Mouse (Mus musculus) midbrain, embryonic 13.5 days (tissue): ENCODE data around the gene Fndc11. TPM values are rescaled to one million over a fixed set of nuclear protein-coding genes. Genes with fewer than 3 reads are reported as not detected.

ENCODE experiments used
- ATAC-seq: fragments of 200-750 bp; cut with Nextera tagmentation; 2 replicates; pipeline ENCODE4 v1.8.0; 2017; ENCODE audit warnings: mild to moderate bottlenecking, moderate TSS enrichment, moderate library complexity
- H3K27ac ChIP-seq: fragments of 300-500 bp; sonication (generic); 2 replicates; pipeline ENCODE4 v1.5.1; 2015; ENCODE audit warnings: inconsistent platforms, mild to moderate bottlenecking, moderate library complexity
- H3K27me3 ChIP-seq: fragments of 300-500 bp; sonication (generic); 2 replicates; pipeline ENCODE4 v1.6.1; 2015; ENCODE audit warnings: mild to moderate bottlenecking, inconsistent platforms
- H3K36me3 ChIP-seq: fragments of 300-500 bp; sonication (generic); 2 replicates; pipeline ENCODE4 v1.6.1; 2015; ENCODE audit warnings: mild to moderate bottlenecking, inconsistent platforms
- H3K4me1 ChIP-seq: fragments of 300-500 bp; sonication (generic); replicated peaks from 2 replicates; pipeline ENCODE4 v1.6.1; 2015; ENCODE audit warnings: inconsistent platforms
- H3K4me2 ChIP-seq: fragments of 300-500 bp; sonication (generic); replicated peaks from 2 replicates; pipeline ENCODE4 v1.6.1; 2015; ENCODE audit warnings: moderate library complexity, mild to moderate bottlenecking, inconsistent platforms
- H3K4me3 ChIP-seq: fragments of 300-500 bp; sonication (generic); replicated peaks from 2 replicates; pipeline ENCODE4 v1.5.1; 2015; ENCODE audit warnings: mild to moderate bottlenecking, inconsistent platforms
- H3K9ac ChIP-seq: fragments of 300-500 bp; sonication (generic); replicated peaks from 2 replicates; pipeline ENCODE4 v1.6.1; 2015; ENCODE audit warnings: mild to moderate bottlenecking, inconsistent platforms
- H3K9me3 ChIP-seq: fragments of 300-500 bp; sonication (generic); 2 replicates; pipeline ENCODE4 v1.6.1; 2016; ENCODE audit warnings: mild to moderate bottlenecking, inconsistent platforms
- WGBS: fragments of 180-500 bp; shearing (Covaris S2); methylation state at CpG from one replicate; pipeline ENCODE4 v1.1.7; 2015; 5-methylcytosine and 5-hydroxymethylcytosine counted together
- polyA plus RNA-seq: library from polyadenylated mRNA; unstranded; fragments of >200 nt; fragmentation: Nextera tagmentation; extraction: Ambion mirVana; gene quantifications from 2 replicates; pipeline ENCODE4 v1.2.1, GENCODE M21; 2015

The Fndc11 gene
- polyA plus RNA-seq, 1 experiment from 2014 or later, result 0.13 TPM

- ATAC-seq, result no peak
- Histone ChIP-seq H3K9me3 (no peaks in the 10 kb centered on the region), H3K4me1 (no peaks in the 10 kb centered on the region), H3K9ac (no peak overlapping the region), H3K4me2 (no peak overlapping the region), H3K27me3 (no peaks in the 10 kb centered on the region; the same call in 1 of the 2 replicates), H3K36me3 (no peaks in the 10 kb centered on the region), H3K27ac (no peak overlapping the region), H3K4me3 (no peak overlapping the region)
- 96% methylated on average over 4 of the region's 4 CpGs for WGBS
These were observed 23.0 kb upstream of the Fndc11 start for GRCm38 (mm10) chr2:181196628-181197300.

GRCm38 (mm10) chr2:181201606-181202005 lies 18.2 kb upstream of the Fndc11 start:
- no peaks in the 10 kb centered on the region for H3K4me1 ChIP-seq
- H3K9me3 ChIP-seq, result no peaks in the 10 kb centered on the region
- no peak for ATAC-seq
- no peak overlapping the region for H3K4me2 ChIP-seq
- WGBS, result 80% methylated on average over 3 of the region's 3 CpGs
- no peak overlapping the region for H3K9ac ChIP-seq
- H3K4me3 ChIP-seq, result no peak overlapping the region
- H3K27ac ChIP-seq, result no peak overlapping the region
- H3K27me3 ChIP-seq, result peaks cover 3% of the 10 kb centered on the region; the same call in 1 of the 2 replicates
- H3K36me3 ChIP-seq, result no peaks in the 10 kb centered on the region

GRCm38 (mm10) chr2:181202422-181202821 lies 17.4 kb upstream of the Fndc11 start, which contains the start of gene Ptk6:
Ptk6 (minus strand) TSS chr2:181202789.
- H3K4me1 ChIP-seq, result no peaks in the 10 kb centered on the region
- no peak within 1 kb of the TSS for H3K9ac ChIP-seq
- 91% methylated on average over 3 of the region's 3 CpGs for WGBS

GRCm38 (mm10) chr2:181202886-181203285 lies 16.9 kb upstream of the Fndc11 start:
- Histone ChIP-seq H3K27ac (no peak overlapping the region), H3K4me3 (no peak overlapping the region), H3K9ac (no peak overlapping the region), H3K27me3 (0 out of 2 replicates have a peak, but pooled peaks cover 3% of the 10 kb centered on the region), H3K4me2 (no peak overlapping the region), H3K4me1 (no peaks in the 10 kb centered on the region), H3K36me3 (no peaks in the 10 kb centered on the region), H3K9me3 (no peaks in the 10 kb centered on the region)
- no peak for ATAC-seq
- 83% methylated on average over 6 of the region's 6 CpGs for WGBS

More at GRCm38 (mm10) chr2:181202422-181202821, 17.4 kb upstream of the Fndc11 start, which contains the start of gene Ptk6:
- Histone ChIP-seq H3K4me2 (no peak within 1 kb of the TSS), H3K36me3 (no peaks in the 10 kb centered on the region), H3K4me3 (no peak within 1 kb of the TSS), H3K9me3 (no peaks in the 10 kb centered on the region), H3K27me3 (0 out of 2 replicates have a peak, but pooled peaks cover 3% of the 10 kb centered on the region), H3K27ac (no peak within 1 kb of the TSS)
- ATAC-seq, result no peak

GRCm38 (mm10) chr2:181205678-181206077 lies 14.1 kb upstream of the Fndc11 start:
- peaks cover 11% of the 10 kb centered on the region for H3K27me3 ChIP-seq
- no peak overlapping the region for H3K4me3 ChIP-seq
- H3K4me2 ChIP-seq, result no peak overlapping the region
- H3K9me3 ChIP-seq, result no peaks in the 10 kb centered on the region
- no peaks in the 10 kb centered on the region for H3K36me3 ChIP-seq
- no peak overlapping the region for H3K27ac ChIP-seq
- H3K4me1 ChIP-seq, result no peaks in the 10 kb centered on the region
- no peak for ATAC-seq
- 89% methylated on average over 5 of the region's 5 CpGs for WGBS
- H3K9ac ChIP-seq, result no peak overlapping the region

GRCm38 (mm10) chr2:181206118-181206517 lies 13.7 kb upstream of the Fndc11 start:
- H3K9me3 ChIP-seq, result no peaks in the 10 kb centered on the region
- no peaks in the 10 kb centered on the region for H3K36me3 ChIP-seq
- 75% methylated on average over 9 of the region's 9 CpGs for WGBS
- H3K4me1 ChIP-seq, result no peaks in the 10 kb centered on the region
- peaks cover 15% of the 10 kb centered on the region for H3K27me3 ChIP-seq
- no peak overlapping the region for H3K4me3 ChIP-seq
- no peak overlapping the region for H3K27ac ChIP-seq
- no peak for ATAC-seq
- no peak overlapping the region for H3K4me2 ChIP-seq
- no peak overlapping the region for H3K9ac ChIP-seq

GRCm38 (mm10) chr2:181212389-181213020 lies 7.3 kb upstream of the Fndc11 start:
- H3K36me3 ChIP-seq, result no peaks in the 10 kb centered on the region
- peaks cover 53% of the 10 kb centered on the region for H3K27me3 ChIP-seq
- H3K4me2 ChIP-seq, result peak overlapping the region; percentile 47
- H3K9ac ChIP-seq, result no peak overlapping the region; the same call in 1 of the 2 replicates
- 3% methylated on average over 34 of the region's 34 CpGs for WGBS
- no peak overlapping the region for H3K27ac ChIP-seq
- no peak for ATAC-seq
- peak overlapping the region; percentile 30 for H3K4me3 ChIP-seq
- H3K9me3 ChIP-seq, result no peaks in the 10 kb centered on the region
- H3K4me1 ChIP-seq, result peaks cover 12% of the 10 kb centered on the region

GRCm38 (mm10) chr2:181213021-181213445 lies 6.8 kb upstream of the Fndc11 start, which contains the start of gene Srms:
Srms (minus strand) TSS chr2:181213185.
- H3K27ac ChIP-seq, result no peak within 1 kb of the TSS
- no peak for ATAC-seq
- no peaks in the 10 kb centered on the region for H3K36me3 ChIP-seq
- H3K4me1 ChIP-seq, result peaks cover 12% of the 10 kb centered on the region
- WGBS, result under 1% methylated on average over 17 of the region's 17 CpGs
- peak within 1 kb of the TSS; percentile 30 for H3K4me3 ChIP-seq
- peak within 1 kb of the TSS; percentile 47 for H3K4me2 ChIP-seq
- H3K9me3 ChIP-seq, result no peaks in the 10 kb centered on the region
- peaks cover 52% of the 10 kb centered on the region for H3K27me3 ChIP-seq
- no peak within 1 kb of the TSS; the same call in 1 of the 2 replicates for H3K9ac ChIP-seq

GRCm38 (mm10) chr2:181216037-181216436 lies 3.8 kb upstream of the Fndc11 start:
- no peaks in the 10 kb centered on the region for H3K36me3 ChIP-seq
- peaks cover 53% of the 10 kb centered on the region for H3K27me3 ChIP-seq
- H3K4me3 ChIP-seq, result no peak overlapping the region
- no peak overlapping the region for H3K9ac ChIP-seq
- H3K4me1 ChIP-seq, result peaks cover 25% of the 10 kb centered on the region
- ATAC-seq, result no peak
- no peak overlapping the region for H3K27ac ChIP-seq
- H3K9me3 ChIP-seq, result no peaks in the 10 kb centered on the region
- 88% methylated on average over 6 of the region's 6 CpGs for WGBS
- no peak overlapping the region for H3K4me2 ChIP-seq

- H3K9ac ChIP-seq, result no peak overlapping the region
- peaks cover 13% of the 10 kb centered on the region for H3K4me1 ChIP-seq
- ATAC-seq, result no peak
- no peak overlapping the region for H3K4me3 ChIP-seq
- WGBS, result 67% methylated on average over 5 of the region's 5 CpGs
- no peak overlapping the region for H3K27ac ChIP-seq
- no peaks in the 10 kb centered on the region for H3K9me3 ChIP-seq
- H3K27me3 ChIP-seq, result peaks cover 24% of the 10 kb centered on the region
- H3K36me3 ChIP-seq, result no peaks in the 10 kb centered on the region
- no peak overlapping the region for H3K4me2 ChIP-seq
These were observed 830 bp upstream of the Fndc11 start for GRCm38 (mm10) chr2:181218881-181219485.

GRCm38 (mm10) chr2:181220361-181220760 lies 548 bp downstream of the Fndc11 start:
- ATAC-seq, result no peak
- WGBS, result 54% methylated on average over 2 of the region's 2 CpGs
- Histone ChIP-seq H3K36me3 (no peaks in the 10 kb centered on the region), H3K4me2 (peak overlapping the region; percentile 62), H3K27me3 (peaks cover 14% of the 10 kb centered on the region), H3K4me1 (peaks cover 13% of the 10 kb centered on the region), H3K9ac (peak overlapping the region; percentile 56; the same call in 1 of the 2 replicates), H3K4me3 (peak overlapping the region; percentile 34), H3K9me3 (no peaks in the 10 kb centered on the region), H3K27ac (no peak overlapping the region)

- no peak overlapping the region for H3K27ac ChIP-seq
- WGBS, result 82% methylated on average over 2 of the region's 2 CpGs
- no peak for ATAC-seq
- H3K9me3 ChIP-seq, result no peaks in the 10 kb centered on the region
- no peaks in the 10 kb centered on the region for H3K36me3 ChIP-seq
- no peak overlapping the region for H3K4me3 ChIP-seq
- no peak overlapping the region for H3K4me2 ChIP-seq
- H3K9ac ChIP-seq, result no peak overlapping the region
- 0 out of 2 replicates have a peak, but pooled peaks cover 4% of the 10 kb centered on the region for H3K27me3 ChIP-seq
- peaks cover 6% of the 10 kb centered on the region for H3K4me1 ChIP-seq
These were observed 5.2 kb downstream of the Fndc11 start for GRCm38 (mm10) chr2:181224994-181225393.
